Mouse (Mus musculus) macrophage (primary cell): ENCODE data around the gene Gm29133. TPM values are rescaled to one million over a fixed set of nuclear protein-coding genes. Genes with fewer than 3 reads are reported as not detected.

Experiments
- H3K27ac ChIP-seq: fragments of 350-480 bp; formaldehyde crosslinking; 2 replicates; pipeline ENCODE4 v1.9.0; 2021
- H3K36me3 ChIP-seq: fragments of 350-480 bp; formaldehyde crosslinking; 2 replicates; pipeline ENCODE4 v1.9.0; 2021; ENCODE audit errors: inconsistent target
- H3K4me3 ChIP-seq: fragments of 350-480 bp; formaldehyde crosslinking; 2 replicates; pipeline ENCODE4 v1.9.0; 2021; ENCODE audit errors: inconsistent target
- H3K79me2 ChIP-seq: fragments of 350-480 bp; formaldehyde crosslinking; 2 replicates; pipeline ENCODE4 v1.9.0; 2021; ENCODE audit errors: inconsistent target
- WGBS: methylation state at CpG from one replicate; pipeline ENCODE4 v1.1.7; 2026; ENCODE audit warnings: inconsistent platforms; ENCODE audit not compliant: missing documents; 5-methylcytosine and 5-hydroxymethylcytosine counted together
- polyA plus RNA-seq: library from polyadenylated mRNA; stranded (reverse); fragments of 250-400 nt; gene quantifications from 3 replicates; pipeline ENCODE4 v1.2.4, GENCODE M21; 2018; ENCODE audit warnings: inconsistent platforms
- total RNA-seq, 78 experiments: library from RNA; depleted of rRNA; stranded (reverse); fragments of 250-400 nt; gene quantifications; 1 replicate in 9 of 78; 2 replicates in 24 of 78; 3 replicates in 43 of 78; 4 replicates in 2 of 78; pipeline ENCODE4 v1.2.4; 2018; ENCODE audit warnings: inconsistent platforms in 56 of 78

Gm29133 gene
- not detected for total RNA-seq (2018; cell fraction: chromatin; rRNA removed)
- not detected for total RNA-seq (2018; cell fraction: cytosol; rRNA removed)
- not detected for total RNA-seq (2018; cell fraction: nucleus; rRNA removed)
- not detected in 3 replicates for polyA plus RNA-seq

DNA sequence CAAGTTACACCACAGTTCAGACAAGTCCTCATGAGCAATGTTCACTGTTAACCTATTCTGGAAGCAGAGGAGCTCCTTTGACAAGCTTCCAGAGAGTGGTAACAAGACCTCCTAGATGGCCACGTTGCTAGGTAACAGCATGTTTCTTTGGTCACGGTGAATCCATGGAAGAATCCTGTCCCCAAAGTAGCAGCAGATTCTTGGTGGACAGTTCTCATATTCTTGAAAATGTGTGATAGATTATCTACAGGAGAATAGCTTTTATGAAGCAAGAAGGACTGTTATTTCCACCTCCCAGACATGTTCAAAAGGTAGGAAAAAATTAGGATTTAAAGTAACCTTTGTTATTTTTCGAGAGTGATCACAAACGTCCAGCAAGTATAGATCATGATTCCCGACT lies at the start of gene Gm29133:
TSS of gene Gm29133 (plus strand) at position 301 of the 400 bp plus-strand sequence.
- no peaks in the 10 kb centered on the region for H3K36me3 ChIP-seq
- no peaks in the 10 kb centered on the region for H3K79me2 ChIP-seq
- 88% methylated on average over 5 of the region's 5 CpGs for WGBS
- no peak within 1 kb of the TSS for H3K27ac ChIP-seq
- no peak within 1 kb of the TSS for H3K4me3 ChIP-seq

- 32% methylated on average over 3 of the region's 3 CpGs for WGBS
- Histone ChIP-seq H3K27ac (no peak overlapping the region), H3K36me3 (no peaks in the 10 kb centered on the region), H3K79me2 (no peaks in the 10 kb centered on the region), H3K4me3 (no peak overlapping the region)
These were observed 48.9 kb upstream of the Gm29133 start for GRCm38 (mm10) chr3:75699088-75699487.

GRCm38 (mm10) chr3:75701336-75701735 lies 46.7 kb upstream of the Gm29133 start:
- Histone ChIP-seq H3K36me3 (no peaks in the 10 kb centered on the region), H3K79me2 (no peaks in the 10 kb centered on the region), H3K27ac (no peak overlapping the region), H3K4me3 (no peak overlapping the region)
- 86% methylated on average over 3 of the region's 3 CpGs for WGBS

- Histone ChIP-seq H3K27ac (no peak overlapping the region), H3K4me3 (no peak overlapping the region), H3K79me2 (no peaks in the 10 kb centered on the region), H3K36me3 (no peaks in the 10 kb centered on the region)
- WGBS = 76% methylated on average over 3 of the region's 3 CpGs
These were observed 41.5 kb upstream of the Gm29133 start for GRCm38 (mm10) chr3:75706536-75706935.

GRCm38 (mm10) chr3:75713678-75714295 lies 34.2 kb upstream of the Gm29133 start:
- Histone ChIP-seq H3K36me3 (no peaks in the 10 kb centered on the region), H3K27ac (no peak overlapping the region), H3K79me2 (no peaks in the 10 kb centered on the region), H3K4me3 (no peak overlapping the region)
- 5% methylated on average over 3 of the region's 3 CpGs for WGBS

DNA sequence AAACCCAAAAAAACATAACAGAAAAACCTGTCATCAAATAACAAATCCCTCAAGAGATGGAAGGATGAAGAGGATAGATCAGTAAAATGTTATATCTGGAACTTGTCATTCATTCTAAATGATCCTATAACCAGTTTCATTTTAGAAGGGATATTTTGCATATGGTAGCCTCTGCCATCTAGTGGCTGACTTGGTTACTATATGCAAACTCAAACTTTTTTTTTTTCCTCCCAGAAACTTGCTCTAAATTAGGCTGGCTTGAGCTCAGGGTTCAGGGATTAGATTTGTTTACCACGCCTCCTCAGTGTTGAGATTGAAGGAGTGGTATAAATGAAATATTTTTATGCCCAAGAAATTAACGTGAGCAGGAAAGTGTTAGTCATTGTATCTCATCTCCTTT lies 27.3 kb upstream of the Gm29133 start:
- Histone ChIP-seq H3K4me3 (no peak overlapping the region), H3K79me2 (no peaks in the 10 kb centered on the region), H3K36me3 (no peaks in the 10 kb centered on the region), H3K27ac (no peak overlapping the region)
- WGBS = 19% methylated on average over 2 of the region's 2 CpGs

- H3K27ac ChIP-seq = no peak overlapping the region
- no peaks in the 10 kb centered on the region for H3K36me3 ChIP-seq
- WGBS = 35% methylated on average over 3 of the region's 3 CpGs
- no peak overlapping the region for H3K4me3 ChIP-seq
- no peaks in the 10 kb centered on the region for H3K79me2 ChIP-seq
These were observed 16.9 kb upstream of the Gm29133 start for GRCm38 (mm10) chr3:75730982-75731600.

DNA sequence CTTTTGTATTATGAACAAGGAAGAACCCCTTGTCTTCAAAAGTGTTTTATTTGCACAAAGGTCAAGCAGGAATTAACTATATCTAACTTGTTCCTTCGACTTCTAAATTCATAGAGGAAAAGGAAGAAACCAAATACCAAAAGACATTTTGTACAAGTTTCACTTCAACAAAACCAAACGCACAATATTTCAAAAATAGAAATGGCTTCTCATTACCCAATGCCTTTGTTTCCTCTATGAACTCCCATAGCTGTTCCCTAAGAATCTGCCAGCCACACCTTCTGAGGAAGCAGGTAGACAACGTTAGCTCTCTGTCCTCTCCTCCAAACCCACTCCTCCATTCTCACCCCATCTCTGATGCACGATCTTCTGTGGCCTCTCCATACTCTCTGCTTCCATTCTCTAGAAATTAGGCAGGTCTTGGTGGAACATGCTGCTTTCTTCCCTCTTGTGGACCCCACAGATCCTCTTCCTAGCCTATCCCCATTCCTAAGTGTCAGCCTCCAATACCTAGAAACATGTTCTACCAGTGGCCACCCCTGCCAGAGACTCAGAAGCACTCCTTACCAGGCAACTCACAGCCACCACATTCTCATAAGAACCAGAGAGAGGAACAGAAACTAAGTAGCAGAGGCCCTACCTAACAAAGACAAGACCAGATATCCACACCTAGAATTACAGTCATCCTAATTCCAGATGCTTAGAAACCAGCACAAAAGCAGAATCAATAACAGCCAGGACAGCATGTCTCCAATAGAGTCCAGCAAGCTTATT lies 4.1 kb upstream of the Gm29133 start:
- no peaks in the 10 kb centered on the region for H3K79me2 ChIP-seq
- WGBS = 18% methylated on average over 4 of the region's 4 CpGs
- peak overlapping the region; percentile 41; the same call in 1 of the 2 replicates for H3K27ac ChIP-seq
- H3K4me3 ChIP-seq = no peak overlapping the region
- no peaks in the 10 kb centered on the region for H3K36me3 ChIP-seq

GRCm38 (mm10) chr3:75745343-75745742 lies 2.7 kb upstream of the Gm29133 start:
- 88% methylated on average over 2 of the region's 2 CpGs for WGBS
- no peaks in the 10 kb centered on the region for H3K36me3 ChIP-seq
- no peak overlapping the region for H3K27ac ChIP-seq
- no peak overlapping the region for H3K4me3 ChIP-seq
- H3K79me2 ChIP-seq = no peaks in the 10 kb centered on the region

- no peak overlapping the region for H3K4me3 ChIP-seq
- 96% methylated on average over 2 of the region's 2 CpGs for WGBS
- no peak overlapping the region for H3K27ac ChIP-seq
- H3K36me3 ChIP-seq = no peaks in the 10 kb centered on the region
- no peaks in the 10 kb centered on the region for H3K79me2 ChIP-seq
These were observed 15.4 kb downstream of the Gm29133 start for GRCm38 (mm10) chr3:75763351-75763750.

- Histone ChIP-seq H3K27ac (no peak overlapping the region), H3K79me2 (no peaks in the 10 kb centered on the region), H3K36me3 (no peaks in the 10 kb centered on the region), H3K4me3 (no peak overlapping the region)
- 94% methylated on average over 2 of the region's 2 CpGs for WGBS
These were observed 26.3 kb downstream of the Gm29133 start for GRCm38 (mm10) chr3:75774253-75774652.

DNA sequence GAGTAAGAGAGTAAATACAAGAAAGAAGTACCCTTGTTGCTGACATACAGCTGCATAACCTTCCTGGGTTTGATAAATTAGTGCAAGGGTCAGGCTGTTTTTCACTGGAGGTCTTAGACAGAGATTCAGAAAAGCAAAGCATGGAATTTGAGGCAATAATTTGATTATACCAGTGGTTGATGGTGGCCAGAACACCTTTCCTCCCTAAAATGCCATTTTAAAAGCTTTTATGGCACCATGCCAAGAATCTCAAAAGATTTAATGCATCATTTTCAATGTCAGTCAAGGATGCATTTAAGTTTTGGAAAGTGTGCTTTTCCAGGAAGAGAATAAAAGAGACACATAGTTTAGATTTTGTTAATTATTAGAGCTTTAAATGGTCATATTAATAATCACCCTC lies 60.0 kb downstream of the Gm29133 start:
- H3K79me2 ChIP-seq = no peaks in the 10 kb centered on the region
- H3K27ac ChIP-seq = no peak overlapping the region
- no peak overlapping the region for H3K4me3 ChIP-seq
- no peaks in the 10 kb centered on the region for H3K36me3 ChIP-seq

- WGBS = 94% methylated on average over 1 of the region's 1 CpGs
- Histone ChIP-seq H3K79me2 (no peaks in the 10 kb centered on the region), H3K4me3 (no peak overlapping the region)
These were observed 75.9 kb downstream of the Gm29133 start for GRCm38 (mm10) chr3:75823934-75824333.

DNA sequence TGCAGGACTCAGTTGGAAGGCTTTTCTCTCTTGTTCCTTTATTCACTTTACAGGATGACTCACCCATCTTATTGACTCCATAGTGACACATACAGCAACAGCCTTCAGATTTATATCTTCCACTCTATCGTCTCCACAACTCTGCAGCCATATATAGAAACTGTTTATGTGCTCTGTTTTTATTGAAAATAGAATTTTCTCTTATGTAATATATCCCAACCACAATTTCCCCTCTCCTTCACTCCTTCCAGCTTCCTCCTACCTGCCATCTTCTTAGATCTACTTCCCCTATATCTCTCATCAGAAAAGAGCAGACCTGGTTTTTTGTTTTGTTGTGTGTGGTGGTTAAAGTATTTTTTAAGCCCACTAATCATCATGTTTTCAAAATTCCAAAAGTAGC lies 76.5 kb downstream of the Gm29133 start:
- Histone ChIP-seq H3K4me3 (no peak overlapping the region), H3K79me2 (no peaks in the 10 kb centered on the region), H3K27ac (no peak overlapping the region), H3K36me3 (no peaks in the 10 kb centered on the region)
- 17% methylated on average over 1 of the region's 1 CpGs for WGBS

More at GRCm38 (mm10) chr3:75823934-75824333, 75.9 kb downstream of the Gm29133 start:
- H3K36me3 ChIP-seq = no peaks in the 10 kb centered on the region
- no peak overlapping the region for H3K27ac ChIP-seq

DNA sequence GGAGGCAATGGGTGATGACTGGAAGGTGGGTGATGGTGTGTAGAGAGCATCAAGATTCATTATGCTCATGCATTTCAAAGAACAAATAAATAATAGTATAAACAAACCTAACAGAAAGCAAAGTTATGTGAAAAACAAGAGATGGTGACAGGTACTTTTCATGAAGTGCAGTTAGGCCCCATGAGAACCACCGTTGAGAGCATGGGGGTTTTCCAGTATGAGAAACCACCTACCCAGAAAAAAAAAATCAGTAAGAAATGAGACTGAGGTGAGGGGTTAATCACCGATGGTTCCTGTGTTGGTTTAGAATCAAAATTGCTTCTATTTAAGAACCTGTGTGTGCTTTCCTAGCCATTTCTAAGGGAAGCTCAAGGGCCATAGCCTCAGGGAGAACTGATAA lies 86.8 kb downstream of the Gm29133 start:
- Histone ChIP-seq H3K36me3 (no peaks in the 10 kb centered on the region), H3K27ac (no peak overlapping the region), H3K4me3 (no peak overlapping the region), H3K79me2 (no peaks in the 10 kb centered on the region)
- WGBS = 71% methylated on average over 2 of the region's 2 CpGs
